11 mouse cellular contexts compared by ENCODE assay signal in genomic region chr5:67216031-67216778, GRCm38 (mm10). TPM values are rescaled to one million over a fixed set of nuclear protein-coding genes. Genes with fewer than 3 reads are reported as not detected.
DNase-seq lines count a peak whose midpoint lies in the region; ATAC-seq and TF ChIP-seq lines count a peak whose summit lies in the region.
"Had no signal": no experiment of that assay in that cellular context is flagged by ENCODE, and none has a peak within 500 bp of the region (broad histone marks: within the 10 kb centered on the region; RNA-seq: fewer than 3 reads in every experiment).

No protein-coding gene starts in this region.

- no peaks in the 10 kb centered on the region for H3K4me1 ChIP-seq in kidney, embryonic 14.5 days (ENCODE audit: control insufficient read depth, insufficient read depth, low read length)
- H3K4me1 ChIP-seq in embryonic facial prominence, embryonic 14.5 days (ENCODE audit: control insufficient read depth, insufficient read depth, low read length): peaks cover 12% of the 10 kb centered on the region
- H3K4me1 ChIP-seq in intestine, embryonic 15.5 days (replicated peaks): 0 out of 2 replicates have a peak, but pooled peaks cover 3% of the 10 kb centered on the region
- peaks cover 25% of the 10 kb centered on the region for H3K4me1 ChIP-seq in neural tube, embryonic 12.5 days

- H3K27me3 ChIP-seq in kidney, embryonic 14.5 days (ENCODE audit: control insufficient read depth, insufficient read depth, low read length): peaks cover 78% of the 10 kb centered on the region
- peaks cover 92% of the 10 kb centered on the region for H3K27me3 ChIP-seq in embryonic facial prominence, embryonic 14.5 days (replicated peaks; ENCODE audit: control insufficient read depth, insufficient read depth, low read length)
- peaks cover 73% of the 10 kb centered on the region for H3K27me3 ChIP-seq in intestine, embryonic 15.5 days (replicated peaks)
- peaks cover 92% of the 10 kb centered on the region for H3K27me3 ChIP-seq in neural tube, embryonic 12.5 days (replicated peaks)

- 1% methylated on average over 49 of the region's 49 CpGs for WGBS in kidney, embryonic 14.5 days
- WGBS in embryonic facial prominence, embryonic 14.5 days: under 1% methylated on average over 26 of the region's 49 CpGs
- WGBS in intestine, embryonic 15.5 days: under 1% methylated on average over 49 of the region's 49 CpGs
- 1% methylated on average over 49 of the region's 49 CpGs for WGBS in neural tube, embryonic 12.5 days

- H3K9me3 ChIP-seq in kidney, embryonic 14.5 days (ENCODE audit: control insufficient read depth, low read length): 0 out of 2 replicates have a peak, but pooled peaks cover 3% of the 10 kb centered on the region
- H3K9me3 ChIP-seq in embryonic facial prominence, embryonic 14.5 days (ENCODE audit: control insufficient read depth, low read length): no peaks in the 10 kb centered on the region
- H3K9me3 ChIP-seq in intestine, embryonic 15.5 days: no peaks in the 10 kb centered on the region
- no peaks in the 10 kb centered on the region for H3K9me3 ChIP-seq in neural tube, embryonic 12.5 days

- intact Hi-C loops in gastrocnemius, adult 2 months (cut with DNase I): no loop called here

- no peak for TF ChIP-seq CTCF in gastrocnemius, adult 2 months (IDR thresholded peaks at IDR 0.05)

- no peak overlapping the region for H3K27ac ChIP-seq in kidney, embryonic 14.5 days (ENCODE audit: low read depth, low read length)
- no peak overlapping the region for H3K27ac ChIP-seq in embryonic facial prominence, embryonic 14.5 days (replicated peaks; ENCODE audit: low read depth, low read length)
- H3K27ac ChIP-seq in intestine, embryonic 15.5 days: 0 out of 2 replicates have a peak overlapping the region, but pooled peaks have one; percentile 3
- H3K27ac ChIP-seq in neural tube, embryonic 12.5 days: no peak overlapping the region
- no peak overlapping the region for H3K27ac ChIP-seq in gastrocnemius, adult 2 months

- H3K4me3 ChIP-seq in kidney, embryonic 14.5 days (ENCODE audit: low read length): peak overlapping the region; percentile 16
- peak overlapping the region; percentile 23 for H3K4me3 ChIP-seq in embryonic facial prominence, embryonic 14.5 days (ENCODE audit: low read depth, low read length)
- no peak overlapping the region for H3K4me3 ChIP-seq in intestine, embryonic 15.5 days (replicated peaks)
- peak overlapping the region; percentile 17; the same call in 1 of the 2 replicates for H3K4me3 ChIP-seq in neural tube, embryonic 12.5 days
- no peak overlapping the region for H3K4me3 ChIP-seq in gastrocnemius, adult 2 months

- no peak overlapping the region for H3K9ac ChIP-seq in kidney, embryonic 14.5 days (ENCODE audit: low read depth, low read length)
- H3K9ac ChIP-seq in embryonic facial prominence, embryonic 14.5 days (ENCODE audit: low read depth, low read length): no peak overlapping the region
- no peak overlapping the region for H3K9ac ChIP-seq in intestine, embryonic 15.5 days
- H3K9ac ChIP-seq in neural tube, embryonic 12.5 days: no peak overlapping the region

- H3K36me3 ChIP-seq in kidney, embryonic 14.5 days (ENCODE audit: control insufficient read depth, insufficient read depth, low read length): no peaks in the 10 kb centered on the region
- H3K36me3 ChIP-seq in embryonic facial prominence, embryonic 14.5 days (ENCODE audit: control insufficient read depth, insufficient read depth, low read length): no peaks in the 10 kb centered on the region
- H3K36me3 ChIP-seq in intestine, embryonic 15.5 days: no peaks in the 10 kb centered on the region
- no peaks in the 10 kb centered on the region for H3K36me3 ChIP-seq in neural tube, embryonic 12.5 days
- H3K36me3 ChIP-seq: G1E had no signal

- no peak for DNase-seq in kidney, adult 18-20 months
- DNase-seq in embryonic facial prominence, embryonic 14.5 days (ENCODE audit: low spot score): no peak
- no peak for DNase-seq in gastrocnemius, adult 2 months
- no peak for DNase-seq in cerebellum, adult 11-12 months
- no peak for DNase-seq in ovary, postnatal 36 days (ENCODE audit: low spot score)
- DNase-seq: lung, postnatal 14 days; thymus, postnatal 4 days had no signal

- 0 out of 2 replicates have a peak overlapping the region, but pooled peaks have one; percentile 2 for H3K4me2 ChIP-seq in kidney, embryonic 14.5 days (replicated peaks; ENCODE audit: low read depth, low read length)
- peak overlapping the region; percentile 38 for H3K4me2 ChIP-seq in embryonic facial prominence, embryonic 14.5 days (ENCODE audit: low read depth, low read length)
- H3K4me2 ChIP-seq in intestine, embryonic 15.5 days (replicated peaks): peak overlapping the region; percentile 39
- H3K4me2 ChIP-seq in neural tube, embryonic 12.5 days (replicated peaks): peak overlapping the region; percentile 58

- peak; percentile 46; the same call in 1 of the 2 replicates for ATAC-seq in kidney, embryonic 14.5 days (ENCODE audit: low FRiP score, low TSS enrichment)
- ATAC-seq in embryonic facial prominence, embryonic 14.5 days (ENCODE audit: low read depth): no peak
- ATAC-seq in intestine, embryonic 15.5 days: peak; percentile 43; the same call in 1 of the 2 replicates
- no peak for ATAC-seq in neural tube, embryonic 12.5 days (ENCODE audit: low FRiP score, low read depth)

RNA-seq across cellular contexts. Expression of gene Tmem33, which starts 44.2 kb away (rescaled TPM):
- polyA plus RNA-seq in kidney, embryonic 14.5 days (2014; fragmentation: Nextera tagmentation; extraction: Ambion mirVana): 90.9 and 109 TPM in 2 replicates
- polyA plus RNA-seq in embryonic facial prominence, embryonic 14.5 days (2014; fragmentation: Nextera tagmentation; extraction: Ambion mirVana): 73.0 and 78.9 TPM in 2 replicates
- 115 and 116 TPM in 2 replicates for polyA plus RNA-seq in intestine, embryonic 15.5 days (2015; fragmentation: Nextera tagmentation; extraction: Ambion mirVana)
- 94.6 and 99.4 TPM in 2 replicates for polyA plus RNA-seq in neural tube, embryonic 12.5 days (2016; fragmentation: Nextera tagmentation; extraction: Ambion mirVana)
- total RNA-seq in gastrocnemius, adult 2 months (2021): 10 to 100 TPM; 23.0 to 28.5 TPM

Comparison
In these comparisons a context has a peak if more than half of its experiments do, and no peak if none do; other contexts are left out.
1. ATAC-seq: peak in kidney, embryonic 14.5 days (single experiment) and intestine, embryonic 15.5 days (single experiment); none in embryonic facial prominence, embryonic 14.5 days (single experiment) and neural tube, embryonic 12.5 days (single experiment).
2. H3K4me2 ChIP-seq: peak in every context shown above with its lines; median percentile 58 in neural tube, embryonic 12.5 days; 39 in intestine, embryonic 15.5 days; 38 in embryonic facial prominence, embryonic 14.5 days; 2 in kidney, embryonic 14.5 days.
3. H3K4me3 ChIP-seq: peak in kidney, embryonic 14.5 days (single experiment), embryonic facial prominence, embryonic 14.5 days (single experiment) and neural tube, embryonic 12.5 days (single experiment); none in intestine, embryonic 15.5 days (single experiment) and gastrocnemius, adult 2 months (single experiment).